Mouse (Mus musculus): ENCODE measurements at regions not wholly inside any gene's neighbourhood (a gene's known extent, or its start where the extent isn't known, plus 50 kb on each side); places are given as distances from the start of the nearest gene placed in this dataset.

GRCm38 (mm10) chr13:83932761-83933160 lies 289.3 kb upstream of the Tmem161b start:
- intact Hi-C loops (cut with DNase I), result no loop called here
- DNase-seq (ENCODE audit: low spot score in 2 of 2), result no peak

GRCm38 (mm10) chr13:83946495-83946894 lies 275.6 kb upstream of the Tmem161b start:
- intact Hi-C loops (cut with DNase I), result no loop called here

GRCm38 (mm10) chr13:83951163-83951562 lies 270.9 kb upstream of the Tmem161b start:
- intact Hi-C loops (cut with DNase I), result no loop called here
- no peak for DNase-seq (ENCODE audit: low spot score in 2 of 2)

More at GRCm38 (mm10) chr13:83946495-83946894, 275.6 kb upstream of the Tmem161b start:
- DNase-seq (ENCODE audit: low spot score in 2 of 2), result no peak

- intact Hi-C loops (cut with DNase I), result no loop called here
- DNase-seq (ENCODE audit: low spot score in 2 of 2), result no peak
Observed at GRCm38 (mm10) chr13:83951808-83952207, 270.3 kb upstream of the Tmem161b start.

GRCm38 (mm10) chr13:83952353-83952752 lies 269.7 kb upstream of the Tmem161b start:
- DNase-seq (ENCODE audit: low spot score in 2 of 2), result no peak
- intact Hi-C loops (cut with DNase I), result no loop called here

- no peak for DNase-seq (ENCODE audit: low spot score in 2 of 2)
- intact Hi-C loops (cut with DNase I), result no loop called here
Observed at GRCm38 (mm10) chr13:83952862-83953261, 269.2 kb upstream of the Tmem161b start.

- intact Hi-C loops (cut with DNase I), result no loop called here
- no peak for DNase-seq (ENCODE audit: low spot score in 2 of 2)
Observed at GRCm38 (mm10) chr13:83955701-83956100, 266.4 kb upstream of the Tmem161b start.

- intact Hi-C loops (cut with DNase I), result no loop called here
- no peak for DNase-seq (ENCODE audit: low spot score in 2 of 2)
Observed at GRCm38 (mm10) chr13:83978541-83978940, 243.6 kb upstream of the Tmem161b start.

- intact Hi-C loops (cut with DNase I), result no loop called here
- no peak for DNase-seq (ENCODE audit: low spot score in 2 of 2)
Observed at GRCm38 (mm10) chr13:83979535-83979934, 242.6 kb upstream of the Tmem161b start.

- peak; percentile 61 to 65 for DNase-seq (ENCODE audit: low spot score in 2 of 2)
- intact Hi-C loops (cut with DNase I), result loop anchor here (2.0 to 5.0 kb wide), 3 partner anchors 237 to 773 kb away; no protein-coding TSS in a partner anchor
Observed at GRCm38 (mm10) chr13:83984651-83985331, 237.3 kb upstream of the Tmem161b start.

- intact Hi-C loops (cut with DNase I), result loop anchor here (2.0 to 5.0 kb wide), 3 partner anchors 67 to 769 kb away; no protein-coding TSS in a partner anchor
- DNase-seq (ENCODE audit: low spot score in 2 of 2), result peak; percentile 76 to 88
Observed at GRCm38 (mm10) chr13:83987746-83988423, 234.2 kb upstream of the Tmem161b start.

GRCm38 (mm10) chr13:83988517-83988916 lies 233.6 kb upstream of the Tmem161b start:
- DNase-seq (ENCODE audit: low spot score in 2 of 2), result no peak
- intact Hi-C loops (cut with DNase I), result loop anchor here (5.0 kb wide), 2 partner anchors 241 to 769 kb away; no protein-coding TSS in a partner anchor

GRCm38 (mm10) chr13:83997599-83998369 lies 224.3 kb upstream of the Tmem161b start:
- no peak for DNase-seq (ENCODE audit: low spot score in 2 of 2)

GRCm38 (mm10) chr13:84021771-84022170 lies 200.3 kb upstream of the Tmem161b start:
- intact Hi-C loops (cut with DNase I), result no loop called here
- DNase-seq (ENCODE audit: low spot score in 2 of 2), result no peak

More at GRCm38 (mm10) chr13:83997599-83998369, 224.3 kb upstream of the Tmem161b start:
- intact Hi-C loops (cut with DNase I), result no loop called here

- DNase-seq (ENCODE audit: low spot score in 2 of 2), result no peak
- intact Hi-C loops (cut with DNase I), result no loop called here
Observed at GRCm38 (mm10) chr13:84023021-84023420, 199.1 kb upstream of the Tmem161b start.

- peak; percentile 4 to 31 for DNase-seq (ENCODE audit: low spot score in 2 of 2)
- intact Hi-C loops (cut with DNase I), result no loop called here
Observed at GRCm38 (mm10) chr13:84023637-84024036, 198.5 kb upstream of the Tmem161b start.

- DNase-seq (ENCODE audit: low spot score in 2 of 2), result no peak
- intact Hi-C loops (cut with DNase I), result no loop called here
Observed at GRCm38 (mm10) chr13:84025348-84025747, 196.7 kb upstream of the Tmem161b start.

GRCm38 (mm10) chr13:84047736-84048135 lies 174.4 kb upstream of the Tmem161b start:
- intact Hi-C loops (cut with DNase I), result no loop called here

GRCm38 (mm10) chr13:84052221-84052620 lies 169.9 kb upstream of the Tmem161b start:
- intact Hi-C loops (cut with DNase I), result no loop called here
- no peak for DNase-seq (ENCODE audit: low spot score in 2 of 2)

More at GRCm38 (mm10) chr13:84047736-84048135, 174.4 kb upstream of the Tmem161b start:
- DNase-seq (ENCODE audit: low spot score in 2 of 2), result no peak

- DNase-seq (ENCODE audit: low spot score in 2 of 2), result no peak
- intact Hi-C loops (cut with DNase I), result loop anchor here (2.0 to 5.0 kb wide), 3 partner anchors 68 to 328 kb away; no protein-coding TSS in a partner anchor
Observed at GRCm38 (mm10) chr13:84054956-84055355, 167.1 kb upstream of the Tmem161b start.

Measured in left cerebral cortex, postnatal 14 days (tissue).